Mouse (Mus musculus) cerebellum, adult 18-20 months (tissue): ENCODE data around the gene Ackr2.

Experiments
- DNase-seq, 2 experiments: peaks; one replicate each; pipeline ENCODE4 v3.0.0; 2021

The Ackr2 gene

DNA sequence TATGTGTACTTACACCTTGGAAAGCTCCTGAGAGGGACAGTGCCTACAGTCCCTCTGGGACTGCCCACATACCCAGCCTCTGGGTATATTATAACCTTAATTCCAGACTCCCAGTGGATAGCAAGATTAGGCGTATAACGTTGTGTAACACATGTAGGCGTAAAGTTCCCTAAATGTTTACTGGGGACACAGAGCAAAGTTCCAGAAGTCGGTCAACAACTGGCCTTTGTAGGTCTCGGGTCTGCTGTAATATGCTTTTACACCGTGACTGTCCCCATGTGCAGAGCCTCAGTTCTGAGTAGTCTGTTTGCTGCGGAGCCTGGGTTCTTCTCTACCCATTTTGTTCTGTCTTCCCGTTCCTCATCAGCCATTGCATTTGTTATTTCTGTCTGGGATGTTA, 25.3 kb downstream of the Ackr2 start:
- DNase-seq = no peak

DNA sequence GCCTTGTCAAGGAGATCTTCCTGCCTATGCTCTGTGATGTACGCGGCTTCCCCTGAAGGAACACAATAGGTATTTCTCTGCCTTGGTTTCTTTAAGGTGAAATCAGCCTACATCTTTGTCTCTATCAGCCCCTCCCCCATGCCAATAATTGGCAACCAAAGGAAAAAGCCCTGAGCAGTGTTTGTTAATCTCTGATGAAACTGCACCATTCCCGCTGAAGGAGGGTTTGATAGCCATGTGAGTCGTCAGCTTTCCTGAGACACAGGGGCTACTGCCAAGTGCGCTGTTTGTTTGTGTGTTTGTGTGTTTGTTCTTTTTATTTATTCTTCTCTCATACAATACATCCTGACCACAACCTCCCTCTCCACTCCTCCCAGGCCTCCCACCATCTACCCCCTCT, 25.8 kb downstream of the Ackr2 start:
- no peak for DNase-seq

DNA sequence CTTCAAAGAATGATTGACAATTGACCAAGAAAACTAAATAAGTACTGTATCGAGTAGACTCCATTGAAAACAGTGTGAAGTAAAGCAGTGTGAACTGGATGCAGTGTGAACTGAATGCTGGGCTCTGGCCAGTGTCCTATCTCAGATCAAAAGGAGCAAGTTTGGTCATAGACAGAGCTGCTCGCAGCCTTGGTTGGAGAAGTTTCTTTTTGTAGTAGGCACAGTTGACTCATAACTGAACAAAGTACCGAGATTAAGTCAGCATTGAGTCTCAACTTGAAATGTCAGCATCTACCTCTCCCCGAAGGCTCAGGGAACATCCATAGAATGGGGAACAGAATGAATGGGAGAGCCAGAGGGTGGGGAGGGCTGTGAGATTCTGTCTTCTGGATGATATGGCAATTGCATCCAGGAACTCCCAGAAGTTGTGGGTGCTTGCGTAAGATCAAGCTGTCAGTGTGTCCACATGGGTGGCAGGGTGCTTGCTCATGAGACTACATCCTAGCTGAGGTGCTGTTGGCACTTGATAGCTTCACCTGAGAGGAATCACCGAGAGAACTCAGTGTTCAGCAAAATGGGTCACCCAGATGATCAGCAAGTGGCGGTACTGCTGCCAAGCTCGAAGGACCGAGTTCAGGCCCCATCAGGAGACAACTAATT, 26.9 kb downstream of the Ackr2 start:
- DNase-seq = no peak

DNA sequence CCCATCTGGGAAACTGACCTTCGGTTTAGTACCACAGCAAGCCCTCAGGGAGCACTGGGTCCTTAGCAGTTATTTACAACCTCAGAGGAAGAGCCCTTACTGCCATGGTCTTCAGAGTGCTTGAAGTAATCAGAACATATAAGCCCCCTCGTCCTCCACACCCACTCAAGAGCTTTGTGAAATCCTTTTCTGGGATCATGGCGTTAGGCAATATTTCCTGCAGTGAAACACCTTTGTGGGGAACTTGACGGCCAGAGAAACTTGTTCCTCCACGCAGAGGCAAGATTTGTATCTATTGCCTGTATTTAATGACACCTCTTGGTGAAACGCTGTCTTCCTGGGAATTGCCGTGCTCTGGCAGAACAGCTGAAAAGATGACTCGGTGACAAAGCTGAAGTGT, 27.8 kb downstream of the Ackr2 start:
- DNase-seq = no peak

DNA sequence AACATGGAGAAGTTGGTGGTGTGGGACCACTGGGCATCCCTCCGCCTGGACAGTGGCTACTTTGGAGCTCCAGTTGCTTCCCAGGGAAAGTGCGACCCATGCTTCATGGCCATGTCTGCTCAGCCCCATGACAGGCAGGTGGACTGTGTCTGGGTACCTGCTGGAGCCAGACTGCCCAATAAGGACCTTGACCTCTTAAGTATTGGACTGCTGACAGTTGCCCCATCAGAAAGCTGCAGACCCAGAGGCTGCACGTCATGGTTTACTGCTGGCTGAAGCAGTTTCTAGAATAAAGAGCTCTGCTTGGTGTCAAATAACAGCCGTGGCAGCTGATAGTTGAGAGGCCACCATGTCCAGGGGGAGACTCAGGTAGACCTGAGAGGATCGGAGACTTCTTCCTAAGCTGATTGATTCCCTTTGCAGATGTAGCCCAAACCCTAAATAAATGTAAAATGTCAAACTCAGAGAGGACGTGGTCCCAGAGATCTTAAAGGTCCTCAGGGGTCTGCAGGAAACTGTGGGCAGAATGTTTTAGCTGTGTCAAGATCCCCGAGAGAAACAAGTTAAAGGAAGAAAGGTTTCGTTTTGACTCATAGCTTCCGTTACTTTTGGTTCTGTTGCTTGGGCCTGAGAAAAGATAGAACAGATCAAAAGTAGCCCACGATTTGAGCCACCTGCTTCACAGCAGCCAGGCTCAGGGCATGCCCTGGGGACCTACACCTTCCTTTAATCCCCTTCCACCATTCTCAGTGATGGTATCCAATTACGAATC, 28.7 kb downstream of the Ackr2 start:
- DNase-seq = no peak

DNA sequence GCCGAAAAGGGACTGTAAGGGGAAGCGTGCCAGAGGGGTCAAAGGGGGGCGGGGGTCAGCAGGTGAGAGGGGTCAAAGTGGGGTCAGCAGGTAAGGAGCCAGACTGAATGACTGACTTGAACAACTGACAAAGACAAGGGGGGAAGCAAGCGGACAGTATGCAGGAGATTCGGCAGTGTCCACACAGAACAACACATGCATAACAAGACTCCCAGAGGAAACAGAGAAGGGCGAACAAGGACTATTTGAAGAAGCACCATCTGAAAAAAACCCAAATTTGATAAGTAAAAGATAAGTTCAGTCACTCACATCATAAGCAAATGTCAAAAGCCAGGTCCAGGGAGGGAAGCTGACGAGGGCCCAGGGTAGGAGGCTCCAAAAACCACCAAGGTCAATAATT, 29.6 kb downstream of the Ackr2 start:
- no peak for DNase-seq

DNA sequence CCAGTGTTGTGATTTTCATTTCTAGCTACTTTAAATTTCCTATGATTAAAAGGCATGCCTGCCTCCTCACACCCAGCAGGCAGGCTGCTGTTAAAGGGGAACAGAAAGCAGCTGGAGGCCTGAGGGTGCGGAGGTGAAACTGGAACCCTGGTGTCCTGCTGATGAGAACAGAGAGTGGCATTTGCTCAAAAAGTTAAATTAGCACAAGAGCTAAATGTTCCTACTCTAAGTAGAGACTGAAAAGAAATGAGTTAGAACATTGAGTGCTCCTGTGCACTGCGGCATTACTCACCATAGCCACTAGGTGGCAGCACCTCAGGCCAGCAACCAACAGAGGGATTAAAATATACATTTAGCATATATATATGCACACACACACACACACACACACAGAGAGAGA, 30.3 kb downstream of the Ackr2 start:
- peak; percentile 46 to 71 for DNase-seq

DNA sequence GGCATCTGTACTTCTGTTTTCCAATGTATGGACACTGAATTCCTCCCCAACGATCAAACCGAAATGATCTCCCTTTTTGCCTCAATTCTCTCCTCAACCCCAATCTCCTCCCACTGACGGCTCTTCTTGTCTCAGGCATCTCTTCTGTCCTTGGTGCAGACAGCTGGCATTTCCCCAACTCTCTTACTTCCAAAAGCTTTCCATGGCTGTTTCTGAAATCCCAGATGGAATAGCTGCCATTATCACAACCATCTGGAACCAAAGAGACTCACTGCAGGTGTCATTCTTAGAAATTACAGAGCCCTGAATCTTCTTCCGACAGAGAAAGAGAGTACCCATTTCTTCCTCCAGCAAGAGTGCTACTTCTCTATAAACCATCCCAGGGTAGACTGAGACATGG, 36.7 kb downstream of the Ackr2 start:
- no peak for DNase-seq

DNA sequence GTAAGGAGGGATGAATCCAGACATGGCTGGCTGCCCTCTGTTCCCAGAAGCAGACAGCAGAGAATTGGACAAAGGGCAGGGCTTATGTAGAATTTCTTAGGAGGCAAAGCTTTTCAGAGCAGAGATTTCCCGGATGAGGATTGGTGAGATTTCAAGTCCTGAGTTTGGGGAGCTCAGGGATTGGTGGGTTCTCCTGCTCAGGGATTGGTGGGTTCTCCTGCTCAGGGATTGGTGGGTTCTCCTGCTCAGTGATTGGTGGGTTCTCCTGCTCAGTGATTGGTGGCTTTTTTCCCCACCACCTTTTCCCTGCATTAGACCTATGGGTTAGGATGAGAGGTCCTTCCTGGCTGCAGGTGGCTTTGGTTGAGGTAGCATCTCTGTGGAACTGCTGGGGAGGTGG, 38.8 kb downstream of the Ackr2 start:
- DNase-seq = peak; percentile 21 to 30

DNA sequence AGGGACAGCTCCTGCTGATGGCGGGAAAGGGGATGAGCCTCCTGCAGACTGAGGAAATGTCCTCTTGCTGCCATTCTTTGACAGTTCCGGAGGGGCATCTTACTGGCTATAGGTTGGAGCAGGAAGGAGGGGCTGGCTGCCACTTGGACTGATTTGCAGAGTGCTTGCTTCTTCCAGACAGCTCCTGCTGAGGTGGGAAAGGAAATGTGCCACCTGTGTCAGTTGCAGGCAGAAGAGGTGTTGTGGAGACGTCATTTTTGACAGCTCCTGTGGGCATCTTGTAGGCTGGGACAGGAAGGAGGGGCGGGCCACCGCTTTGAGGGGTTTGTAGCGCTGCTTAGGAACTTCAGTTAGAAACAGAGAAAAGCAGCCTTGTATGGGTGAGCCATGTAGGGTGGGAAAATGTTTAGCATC, 39.3 kb downstream of the Ackr2 start:
- peak in 1 of 2 experiments; percentile 8 for DNase-seq

DNA sequence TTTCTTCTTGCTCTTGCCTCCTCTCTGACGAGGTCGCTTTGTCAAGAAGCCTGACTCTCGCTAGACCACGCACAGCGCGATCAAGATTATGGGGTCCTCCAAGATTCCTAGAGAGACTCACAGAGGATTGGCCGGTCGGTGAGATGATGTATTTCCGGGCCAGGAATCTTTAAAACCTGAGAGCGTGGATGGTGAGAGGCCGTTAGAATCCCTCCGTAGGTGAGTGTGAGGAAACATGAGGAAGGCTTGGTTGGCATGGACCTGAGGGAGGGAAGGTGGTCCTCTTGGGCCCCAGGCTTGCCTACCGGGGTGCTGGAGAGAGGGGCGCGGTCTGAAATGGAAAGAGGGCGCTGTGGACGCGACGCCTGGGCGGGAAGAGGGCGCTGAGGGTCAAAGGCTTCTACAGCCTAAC, 39.8 kb downstream of the Ackr2 start:
- peak; percentile 18 to 21 for DNase-seq

DNA sequence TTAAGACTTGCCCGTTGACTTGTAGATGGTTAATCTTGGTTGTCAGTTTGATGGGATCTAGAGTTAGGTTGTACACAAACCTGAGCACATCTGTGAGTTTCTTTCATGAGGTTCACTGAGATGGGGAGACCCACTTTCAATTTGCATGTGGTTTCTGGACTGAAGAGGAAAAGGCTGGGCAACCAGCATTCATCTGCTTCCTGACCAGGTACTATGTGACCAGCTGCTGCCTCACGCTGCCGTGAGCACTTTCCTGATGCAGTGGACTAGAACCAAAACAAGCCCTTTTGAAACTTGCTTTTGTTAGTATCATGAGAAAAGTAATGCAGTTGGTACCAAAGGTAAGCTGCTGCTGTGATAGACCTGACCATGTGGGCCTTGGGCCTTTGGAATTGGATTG, 44.9 kb downstream of the Ackr2 start:
- DNase-seq = no peak

DNA sequence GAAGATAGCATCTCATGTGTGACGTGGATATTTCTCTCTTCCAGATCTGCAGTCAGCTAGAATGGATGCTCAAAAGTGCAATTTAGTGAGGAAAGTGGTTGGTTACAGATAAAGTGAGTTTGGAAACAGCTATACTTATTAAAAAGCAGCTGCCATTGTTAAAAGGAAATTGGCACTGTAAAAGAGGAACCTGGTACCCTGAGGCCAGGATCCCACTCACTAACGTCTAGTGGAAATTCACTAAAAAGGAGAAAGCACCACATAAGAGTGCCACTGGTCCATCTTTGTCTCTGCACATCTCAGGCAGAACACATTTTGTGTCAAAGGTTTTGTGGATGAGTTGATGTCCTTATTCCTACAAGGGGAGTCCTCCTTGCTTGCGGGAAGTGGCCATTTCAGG, 45.5 kb downstream of the Ackr2 start:
- no peak for DNase-seq

DNA sequence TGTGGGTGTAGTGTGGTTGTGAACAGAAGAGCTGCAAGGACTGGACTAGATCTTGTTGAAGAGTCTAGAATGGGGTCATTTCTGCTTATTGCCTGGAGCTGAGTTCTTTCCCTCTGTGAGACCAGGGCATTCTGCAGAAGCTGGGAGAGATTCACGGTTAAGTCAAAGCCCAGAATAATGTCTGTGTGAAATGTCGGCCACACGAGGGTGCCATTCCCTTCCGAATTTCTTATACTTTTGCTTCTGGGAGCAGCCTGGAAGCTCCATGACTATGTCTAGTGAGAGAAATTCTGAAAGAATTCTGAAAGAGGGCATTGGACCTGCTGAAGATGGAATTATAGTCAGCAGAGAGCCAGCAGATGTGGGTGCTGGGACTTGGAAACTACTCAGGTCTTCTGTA, 49.6 kb downstream of the Ackr2 start:
- peak; percentile 76 for DNase-seq

DNA sequence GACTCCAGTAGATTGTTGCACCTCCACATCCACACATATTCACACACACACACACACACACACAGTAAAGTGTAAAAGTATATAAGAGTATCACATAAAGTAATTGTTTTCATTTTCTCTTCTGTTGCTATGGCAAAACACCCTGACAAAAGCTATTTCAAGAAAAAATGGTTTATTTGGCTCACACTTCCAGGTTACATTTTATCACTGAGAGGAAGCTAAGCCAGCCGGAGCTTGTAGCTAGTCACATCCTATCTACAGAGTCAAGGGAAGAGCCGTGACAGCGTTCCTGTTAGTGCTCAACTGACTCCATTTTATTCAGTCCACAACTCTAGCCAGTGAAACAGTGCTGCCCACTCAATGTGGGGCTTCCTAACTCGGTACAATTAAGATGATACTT, 50.3 kb downstream of the Ackr2 start:
- DNase-seq = no peak

DNA sequence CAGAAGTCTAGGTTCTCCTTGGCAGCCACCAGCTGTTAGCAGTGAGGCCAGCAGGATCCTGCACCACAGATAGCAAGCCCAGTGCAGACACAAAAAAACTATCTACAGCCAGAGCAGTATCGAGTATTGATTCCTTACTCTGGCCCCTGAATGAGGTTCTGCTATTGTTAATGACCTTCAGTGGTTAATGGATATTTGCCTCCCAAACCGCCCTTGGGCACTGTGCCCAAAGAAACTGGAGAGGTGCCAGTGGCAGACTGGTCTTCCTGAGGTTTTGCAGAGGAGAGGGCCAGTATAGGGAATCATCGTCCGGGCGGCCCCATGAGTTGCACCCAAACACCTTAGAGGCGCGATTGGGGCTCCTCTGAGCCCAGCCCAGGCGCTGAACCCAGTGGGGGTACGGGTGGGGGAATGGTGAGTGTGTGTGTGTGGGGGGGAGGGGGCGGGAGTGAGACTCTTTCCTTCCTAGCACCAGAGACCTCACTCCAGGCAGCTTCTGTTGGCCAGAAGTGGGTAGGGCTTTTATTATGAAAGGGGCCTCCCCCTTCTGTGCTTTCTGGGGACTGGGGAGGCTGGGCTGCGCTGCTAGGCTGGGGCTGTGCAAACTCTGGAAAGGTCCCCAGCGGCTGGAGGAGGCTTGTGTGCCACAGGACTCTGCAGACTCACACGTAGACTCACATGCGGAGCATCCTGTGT, 52.4 kb downstream of the Ackr2 start, which contains the start of gene Fam198a:
Gene Fam198a, plus strand, starts transcription at position 571 of the 696 bp plus-strand sequence.
- peak; percentile 47 to 54 for DNase-seq

DNA sequence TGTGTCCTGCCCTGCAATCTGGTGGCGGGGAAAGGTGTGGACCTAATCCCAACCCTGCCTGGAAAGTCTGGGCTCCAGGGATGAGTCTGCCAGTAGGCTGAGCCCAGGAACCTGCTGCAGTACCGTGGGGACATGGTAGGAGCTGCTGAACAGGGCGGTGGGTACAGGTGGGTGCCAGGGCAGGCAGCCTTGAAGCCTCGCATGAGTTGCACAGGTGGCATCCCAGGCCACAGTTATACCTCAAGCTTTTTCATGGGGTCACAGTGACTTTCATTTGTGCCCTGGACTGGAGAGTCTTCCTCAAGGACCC, 52.9 kb downstream of the Ackr2 start:
- peak in 1 of 2 experiments; percentile 13 for DNase-seq

DNA sequence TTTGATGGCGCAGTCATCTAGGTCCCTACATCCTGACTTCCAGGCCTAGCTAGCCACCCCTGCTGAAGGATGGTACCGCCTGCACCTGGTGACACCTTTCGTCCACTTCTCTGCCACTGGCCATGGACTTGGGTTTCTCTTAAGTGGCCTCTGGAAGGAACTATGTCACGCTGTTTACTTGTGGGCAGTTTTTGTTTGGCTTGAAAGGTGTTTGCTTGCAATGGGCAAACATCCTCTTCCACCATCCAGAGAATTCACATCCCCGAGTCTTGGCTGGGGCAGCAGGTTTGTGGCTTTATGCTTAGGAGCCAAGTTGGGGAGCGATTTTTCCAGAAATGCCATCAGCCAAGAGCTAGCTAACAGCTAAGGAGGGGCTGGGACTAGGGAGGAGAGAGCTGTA, 54.4 kb downstream of the Ackr2 start:
- no peak for DNase-seq

DNA sequence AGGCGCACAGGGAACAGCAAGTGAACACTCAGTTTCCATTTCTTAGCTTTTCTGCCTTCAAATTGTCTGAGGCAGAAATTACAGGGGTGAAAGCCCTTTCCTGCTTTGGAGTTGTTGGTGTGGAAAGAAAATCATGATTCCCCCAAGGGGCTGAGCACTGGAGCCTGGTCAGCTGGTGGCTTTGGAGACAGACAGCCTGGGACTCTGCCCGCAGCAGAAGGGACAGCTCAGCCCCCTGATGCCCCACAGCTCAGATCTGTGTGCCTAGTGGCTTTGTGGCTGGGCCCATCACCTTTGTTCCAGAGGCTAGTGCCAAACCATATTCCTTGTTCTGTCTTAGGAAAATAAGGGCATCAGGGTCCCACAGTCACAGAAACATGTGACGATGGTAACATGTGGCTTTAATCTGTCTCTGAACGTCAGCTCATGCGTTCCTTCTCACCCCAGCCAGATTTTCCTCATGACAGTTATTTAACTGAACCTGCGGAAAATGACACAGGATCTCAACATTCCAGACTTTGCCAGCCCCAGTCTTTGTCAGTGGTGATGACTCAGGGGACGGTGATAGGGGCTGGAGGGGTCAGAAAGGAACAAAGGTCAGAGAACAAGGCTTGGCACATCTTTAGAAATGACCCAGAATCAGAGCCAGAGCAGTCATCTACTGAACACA, 61.9 kb downstream of the Ackr2 start:
- no peak for DNase-seq
